Mouse (Mus musculus): Measurements from ENCODE around the gene Zfp653. TPM values are rescaled to one million over a fixed set of nuclear protein-coding genes. Genes with fewer than 3 reads are reported as not detected.
A peak's percentile ranks its signal among the peaks of the same experiment; 100 is the strongest.

Zfp653 gene
- 17.3 and 18.6 TPM in 2 replicates for polyA plus RNA-seq (2015; fragmentation: Nextera tagmentation; extraction: Ambion mirVana)

- peak; percentile 97 for ATAC-seq (ENCODE audit: low FRiP score)
- H3K4me3 ChIP-seq (replicated peaks), result peak within 1 kb of the TSS; percentile 88
- WGBS, result under 1% methylated on average over 70 of the region's 87 CpGs
- H3K4me2 ChIP-seq, result peak within 1 kb of the TSS; percentile 65
- no peaks in the 10 kb centered on the region for H3K27me3 ChIP-seq (replicated peaks)
- H3K9ac ChIP-seq (replicated peaks), result peak within 1 kb of the TSS; percentile 96
- H3K9me3 ChIP-seq (replicated peaks), result no peaks in the 10 kb centered on the region
- H3K4me1 ChIP-seq, result peaks cover 25% of the 10 kb centered on the region
- peaks cover 38% of the 10 kb centered on the region for H3K36me3 ChIP-seq
- peak within 1 kb of the TSS; percentile 98 for H3K27ac ChIP-seq (replicated peaks)
Observed at GRCm38 (mm10) chr9:22070791-22071573, at the start of gene Zfp653, which contains the start of gene Gm49318. Gene Zfp653, minus strand, starts transcription at chr9:22071376. Gene Gm49318, minus strand, starts transcription at chr9:22071259.

- H3K27me3 ChIP-seq (replicated peaks), result peaks cover 6% of the 10 kb centered on the region; the same call in 1 of the 2 replicates
Observed at GRCm38 (mm10) chr9:22119543-22119942, 48.4 kb upstream of the Zfp653 start.

GRCm38 (mm10) chr9:22117754-22118456 is 46.7 kb upstream of the Zfp653 start:
- Histone ChIP-seq H3K4me2 (peak overlapping the region; percentile 85), H3K27me3 (replicated peaks) (peaks cover 6% of the 10 kb centered on the region; the same call in 1 of the 2 replicates), H3K9ac (replicated peaks) (peak overlapping the region; percentile 71), H3K36me3 (peaks cover 10% of the 10 kb centered on the region), H3K4me3 (replicated peaks) (peak overlapping the region; percentile 94), H3K27ac (replicated peaks) (peak overlapping the region; percentile 81; the same call in 1 of the 2 replicates), H3K4me1 (peaks cover 28% of the 10 kb centered on the region), H3K9me3 (replicated peaks) (no peaks in the 10 kb centered on the region)
- WGBS, result 40% methylated on average over 10 of the region's 10 CpGs
- ATAC-seq (ENCODE audit: low FRiP score), result peak; percentile 6; the same call in 1 of the 2 replicates

More at GRCm38 (mm10) chr9:22119543-22119942, 48.4 kb upstream of the Zfp653 start:
- Histone ChIP-seq H3K27ac (replicated peaks) (no peak overlapping the region), H3K9me3 (replicated peaks) (no peaks in the 10 kb centered on the region), H3K4me1 (peaks cover 24% of the 10 kb centered on the region), H3K36me3 (no peaks in the 10 kb centered on the region), H3K4me2 (no peak overlapping the region), H3K9ac (replicated peaks) (no peak overlapping the region), H3K4me3 (replicated peaks) (no peak overlapping the region)
- no peak for ATAC-seq (ENCODE audit: low FRiP score)
- 90% methylated on average over 4 of the region's 4 CpGs for WGBS

GRCm38 (mm10) chr9:22116740-22117426 is 45.7 kb upstream of the Zfp653 start, which contains the start of gene Elof1:
Gene Elof1, minus strand, starts transcription at chr9:22117172.
- peak; percentile 96 for ATAC-seq (ENCODE audit: low FRiP score)
- Histone ChIP-seq H3K36me3 (peaks cover 20% of the 10 kb centered on the region), H3K4me3 (replicated peaks) (peak within 1 kb of the TSS; percentile 94), H3K27ac (replicated peaks) (peak within 1 kb of the TSS; percentile 81), H3K27me3 (replicated peaks) (0 out of 2 replicates have a peak, but pooled peaks cover under 1% of the 10 kb centered on the region), H3K9ac (replicated peaks) (peak within 1 kb of the TSS; percentile 89), H3K4me2 (peak within 1 kb of the TSS; percentile 85), H3K4me1 (peaks cover 28% of the 10 kb centered on the region), H3K9me3 (replicated peaks) (no peaks in the 10 kb centered on the region)
- 0% methylated on average over 52 of the region's 52 CpGs for WGBS

- Histone ChIP-seq H3K9ac (replicated peaks) (peak overlapping the region; percentile 89), H3K4me1 (peaks cover 28% of the 10 kb centered on the region), H3K9me3 (replicated peaks) (no peaks in the 10 kb centered on the region), H3K27ac (replicated peaks) (peak overlapping the region; percentile 79; the same call in 1 of the 2 replicates), H3K4me3 (replicated peaks) (peak overlapping the region; percentile 94), H3K27me3 (replicated peaks) (no peaks in the 10 kb centered on the region), H3K36me3 (peaks cover 28% of the 10 kb centered on the region), H3K4me2 (peak overlapping the region; percentile 85)
- ATAC-seq (ENCODE audit: low FRiP score), result no peak
- 13% methylated on average over 15 of the region's 15 CpGs for WGBS
Observed at GRCm38 (mm10) chr9:22116086-22116485, 44.9 kb upstream of the Zfp653 start.

GRCm38 (mm10) chr9:22115635-22116034 is 44.5 kb upstream of the Zfp653 start:
- H3K9me3 ChIP-seq (replicated peaks), result no peaks in the 10 kb centered on the region
- no peak for ATAC-seq (ENCODE audit: low FRiP score)
- H3K36me3 ChIP-seq, result peaks cover 31% of the 10 kb centered on the region
- H3K4me2 ChIP-seq, result peak overlapping the region; percentile 85
- peak overlapping the region; percentile 79; the same call in 1 of the 2 replicates for H3K27ac ChIP-seq (replicated peaks)
- WGBS, result 87% methylated on average over 4 of the region's 4 CpGs
- H3K9ac ChIP-seq (replicated peaks), result peak overlapping the region; percentile 89
- peaks cover 28% of the 10 kb centered on the region for H3K4me1 ChIP-seq
- peak overlapping the region; percentile 94 for H3K4me3 ChIP-seq (replicated peaks)
- no peaks in the 10 kb centered on the region for H3K27me3 ChIP-seq (replicated peaks)

GRCm38 (mm10) chr9:22108194-22108593 is 37.0 kb upstream of the Zfp653 start:
- WGBS, result 94% methylated on average over 9 of the region's 9 CpGs
- Histone ChIP-seq H3K4me1 (no peaks in the 10 kb centered on the region), H3K27ac (replicated peaks) (no peak overlapping the region), H3K9me3 (replicated peaks) (no peaks in the 10 kb centered on the region), H3K9ac (replicated peaks) (no peak overlapping the region), H3K4me3 (replicated peaks) (no peak overlapping the region), H3K36me3 (peaks cover 34% of the 10 kb centered on the region), H3K4me2 (no peak overlapping the region), H3K27me3 (replicated peaks) (no peaks in the 10 kb centered on the region)
- ATAC-seq (ENCODE audit: low FRiP score), result no peak

GRCm38 (mm10) chr9:22099922-22100321 is 28.7 kb upstream of the Zfp653 start:
- no peaks in the 10 kb centered on the region for H3K9me3 ChIP-seq (replicated peaks)
- H3K27ac ChIP-seq (replicated peaks), result no peak overlapping the region
- no peaks in the 10 kb centered on the region for H3K36me3 ChIP-seq
- no peak overlapping the region for H3K4me3 ChIP-seq (replicated peaks)
- WGBS, result 4% methylated on average over 18 of the region's 18 CpGs
- H3K4me2 ChIP-seq, result no peak overlapping the region
- H3K4me1 ChIP-seq, result peaks cover 13% of the 10 kb centered on the region
- peaks cover 48% of the 10 kb centered on the region for H3K27me3 ChIP-seq (replicated peaks)
- ATAC-seq (ENCODE audit: low FRiP score), result no peak
- no peak overlapping the region for H3K9ac ChIP-seq (replicated peaks)

- H3K9me3 ChIP-seq (replicated peaks), result no peaks in the 10 kb centered on the region
- peaks cover 13% of the 10 kb centered on the region for H3K4me1 ChIP-seq
- H3K27ac ChIP-seq (replicated peaks), result no peak within 1 kb of the TSS
- no peak within 1 kb of the TSS for H3K9ac ChIP-seq (replicated peaks)
- ATAC-seq (ENCODE audit: low FRiP score), result no peak
- WGBS, result 5% methylated on average over 14 of the region's 14 CpGs
- no peak within 1 kb of the TSS for H3K4me3 ChIP-seq (replicated peaks)
- no peak within 1 kb of the TSS; the same call in 1 of the 2 replicates for H3K4me2 ChIP-seq
- no peaks in the 10 kb centered on the region for H3K36me3 ChIP-seq
- H3K27me3 ChIP-seq (replicated peaks), result peaks cover 48% of the 10 kb centered on the region
Observed at GRCm38 (mm10) chr9:22098993-22099696, 28.0 kb upstream of the Zfp653 start, which contains the start of gene Cnn1. Gene Cnn1, plus strand, starts transcription at chr9:22099216.

GRCm38 (mm10) chr9:22095854-22096307 is 24.7 kb upstream of the Zfp653 start:
- peak overlapping the region; percentile 68 for H3K4me2 ChIP-seq
- peak; percentile 63 for ATAC-seq (ENCODE audit: low FRiP score)
- no peaks in the 10 kb centered on the region for H3K9me3 ChIP-seq (replicated peaks)
- WGBS, result 2% methylated on average over 24 of the region's 24 CpGs
- H3K4me3 ChIP-seq (replicated peaks), result peak overlapping the region; percentile 36
- H3K9ac ChIP-seq (replicated peaks), result peak overlapping the region; percentile 36; the same call in 1 of the 2 replicates
- no peaks in the 10 kb centered on the region for H3K36me3 ChIP-seq
- H3K4me1 ChIP-seq, result peaks cover 13% of the 10 kb centered on the region
- no peak overlapping the region for H3K27ac ChIP-seq (replicated peaks)
- peaks cover 38% of the 10 kb centered on the region for H3K27me3 ChIP-seq (replicated peaks)

All from neural tube, embryonic 15.5 days (tissue).